Mouse (Mus musculus): ENCODE measurements at regions not wholly inside any gene's neighbourhood (a gene's known extent, or its start where the extent isn't known, plus 50 kb on each side); places are given as distances from the start of the nearest gene placed in this dataset.

DNA sequence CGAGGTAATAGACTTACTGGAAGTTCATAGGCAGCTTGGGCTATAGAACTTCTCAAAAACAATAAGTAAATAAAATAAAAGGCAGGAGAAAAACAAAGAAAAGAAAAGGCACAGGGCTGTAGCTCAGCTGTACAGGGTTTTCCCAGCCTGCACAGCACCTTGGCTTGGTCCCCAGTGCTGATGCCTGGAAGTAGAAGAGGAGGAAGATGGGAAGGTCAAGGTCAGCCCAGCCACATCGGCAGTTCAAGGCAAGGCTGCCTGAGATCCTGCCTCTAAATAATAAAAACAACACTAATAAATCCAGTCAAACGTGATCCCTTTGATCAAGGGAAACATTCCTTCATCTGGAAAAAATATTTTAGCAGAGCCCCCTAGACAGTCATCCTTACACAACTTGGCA, 103.1 kb downstream of the Cenpf start:
- 44% methylated on average over 3 of the region's 3 CpGs for WGBS (ENCODE audit: insufficient replicate concordance)
- DNase-seq (ENCODE audit: low read depth in 3 of 3, low spot score in 3 of 3) = no peak
- H3K27ac ChIP-seq = no peak overlapping the region
- no peak overlapping the region for H3K9ac ChIP-seq (replicated peaks)
- H3K9me3 ChIP-seq (ENCODE audit: control insufficient read depth, low read length) = no peaks in the 10 kb centered on the region
- no peaks in the 10 kb centered on the region for H3K27me3 ChIP-seq (ENCODE audit: control insufficient read depth, insufficient read depth, low read length)
- no peak overlapping the region for H3K4me2 ChIP-seq (ENCODE audit: low read depth)
- no peak for ATAC-seq (ENCODE audit: insufficient read depth)
- TF ChIP-seq CTCF (IDR thresholded peaks at IDR 0.05; ENCODE audit: low read depth) (no peak), EP300 (IDR thresholded peaks at IDR 0.05; ENCODE audit: low read depth) (no peak)
- H3K4me1 ChIP-seq (replicated peaks; ENCODE audit: control insufficient read depth in 2 of 2, insufficient read depth in 2 of 2, low read length in 1 of 2) = no peaks in the 10 kb centered on the region
- no peak overlapping the region for H3K4me3 ChIP-seq (ENCODE audit: insufficient read depth in 1 of 2, low read depth in 2 of 2, low read length in 2 of 2)
- H3K36me3 ChIP-seq (replicated peaks; ENCODE audit: control insufficient read depth, insufficient read depth, low read depth) = no peaks in the 10 kb centered on the region

DNA sequence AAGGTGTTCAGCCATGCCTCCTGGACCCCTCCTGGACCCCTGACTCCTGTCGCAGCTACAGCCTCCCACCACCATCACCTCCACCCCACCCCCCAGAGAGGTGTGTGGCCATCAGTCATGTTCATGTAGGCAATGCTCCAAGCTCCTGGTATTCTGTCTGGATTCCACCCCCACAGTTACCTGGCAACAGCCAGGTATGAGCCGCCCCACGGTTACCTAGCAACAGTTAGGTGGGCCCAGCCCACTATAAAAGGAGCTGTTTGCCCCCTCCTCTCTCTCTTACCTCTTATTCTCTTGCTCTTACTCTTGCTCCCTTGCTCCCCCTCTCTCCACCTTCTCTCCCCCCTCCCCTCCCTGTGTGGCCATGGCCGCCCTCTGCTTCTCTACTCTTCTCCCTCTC, 106.5 kb downstream of the Cenpf start:
- Histone ChIP-seq H3K4me1 (replicated peaks; ENCODE audit: control insufficient read depth in 2 of 2, insufficient read depth in 2 of 2, low read length in 1 of 2) (no peaks in the 10 kb centered on the region), H3K27me3 (ENCODE audit: control insufficient read depth, insufficient read depth, low read length) (no peaks in the 10 kb centered on the region), H3K9ac (replicated peaks) (no peak overlapping the region), H3K9me3 (ENCODE audit: control insufficient read depth, low read length) (no peaks in the 10 kb centered on the region), H3K4me3 (ENCODE audit: insufficient read depth in 1 of 2, low read depth in 2 of 2, low read length in 2 of 2) (no peak overlapping the region), H3K27ac (no peak overlapping the region), H3K36me3 (replicated peaks; ENCODE audit: control insufficient read depth, insufficient read depth, low read depth) (no peaks in the 10 kb centered on the region), H3K4me2 (ENCODE audit: low read depth) (no peak overlapping the region)
- ATAC-seq (ENCODE audit: insufficient read depth) = no peak
- DNase-seq (ENCODE audit: low read depth in 3 of 3, low spot score in 3 of 3) = no peak
- no peak for TF ChIP-seq EP300 (IDR thresholded peaks at IDR 0.05; ENCODE audit: low read depth)
- TF ChIP-seq CTCF (IDR thresholded peaks at IDR 0.05; ENCODE audit: low read depth) = no peak
- 80% methylated on average over 4 of the region's 4 CpGs for WGBS (ENCODE audit: insufficient replicate concordance)

- Histone ChIP-seq H3K4me2 (ENCODE audit: low read depth) (no peak overlapping the region), H3K36me3 (replicated peaks; ENCODE audit: control insufficient read depth, insufficient read depth, low read depth) (no peaks in the 10 kb centered on the region), H3K9me3 (ENCODE audit: control insufficient read depth, low read length) (no peaks in the 10 kb centered on the region), H3K27ac (no peak overlapping the region), H3K9ac (replicated peaks) (no peak overlapping the region), H3K27me3 (ENCODE audit: control insufficient read depth, insufficient read depth, low read length) (no peaks in the 10 kb centered on the region), H3K4me3 (ENCODE audit: insufficient read depth in 1 of 2, low read depth in 2 of 2, low read length in 2 of 2) (no peak overlapping the region), H3K4me1 (replicated peaks; ENCODE audit: control insufficient read depth in 2 of 2, insufficient read depth in 2 of 2, low read length in 1 of 2) (no peaks in the 10 kb centered on the region)
- TF ChIP-seq EP300 (IDR thresholded peaks at IDR 0.05; ENCODE audit: low read depth) (no peak), CTCF (IDR thresholded peaks at IDR 0.05; ENCODE audit: low read depth) (peak; percentile 48)
- no peak for DNase-seq (ENCODE audit: low read depth in 3 of 3, low spot score in 3 of 3)
- no peak for ATAC-seq (ENCODE audit: insufficient read depth)
- WGBS (ENCODE audit: insufficient replicate concordance) = 45% methylated on average over 2 of the region's 2 CpGs
These were observed 108.5 kb downstream of the Cenpf start for GRCm38 (mm10) chr1:189579358-189579757.

DNA sequence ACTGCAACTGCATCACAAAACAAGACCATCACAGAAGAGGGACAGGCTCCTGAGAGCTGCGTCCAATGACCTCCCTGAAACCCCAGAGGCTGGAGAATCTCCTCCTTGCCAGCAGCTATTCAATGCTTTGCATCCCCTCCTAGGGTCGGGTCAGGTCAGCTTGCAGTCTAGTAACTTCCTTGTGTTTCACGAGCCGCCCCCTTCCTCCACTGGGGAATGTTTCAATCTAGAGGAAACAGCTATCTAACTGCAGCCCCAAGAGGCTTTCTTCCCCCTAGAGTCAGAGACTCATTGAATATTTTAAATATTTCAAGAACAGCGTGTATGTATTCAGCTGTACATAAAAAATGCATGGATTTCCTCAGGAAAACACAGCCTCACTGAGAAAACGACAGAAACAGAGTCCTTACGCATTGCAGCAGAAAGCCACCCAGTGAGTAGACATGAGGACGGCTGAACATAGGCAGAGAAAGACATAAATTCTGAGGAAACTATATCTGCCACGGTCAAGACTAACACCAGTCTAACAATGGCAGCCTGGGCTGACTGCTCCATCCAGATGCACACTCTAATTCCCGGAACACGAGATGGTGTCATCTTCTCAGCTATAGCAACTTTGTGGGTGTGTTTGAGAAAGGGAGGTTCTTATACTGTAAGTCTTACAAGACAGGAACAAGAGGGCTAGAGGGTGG, 111.4 kb downstream of the Cenpf start:
- WGBS (ENCODE audit: insufficient replicate concordance) = 35% methylated on average over 11 of the region's 11 CpGs
- Histone ChIP-seq H3K4me2 (ENCODE audit: low read depth) (no peak overlapping the region), H3K36me3 (replicated peaks; ENCODE audit: control insufficient read depth, insufficient read depth, low read depth) (no peaks in the 10 kb centered on the region), H3K9me3 (ENCODE audit: control insufficient read depth, low read length) (no peaks in the 10 kb centered on the region), H3K27me3 (ENCODE audit: control insufficient read depth, insufficient read depth, low read length) (no peaks in the 10 kb centered on the region), H3K9ac (replicated peaks) (no peak overlapping the region), H3K4me3 (ENCODE audit: insufficient read depth in 1 of 2, low read depth in 2 of 2, low read length in 2 of 2) (no peak overlapping the region), H3K27ac (no peak overlapping the region), H3K4me1 (replicated peaks; ENCODE audit: control insufficient read depth in 2 of 2, insufficient read depth in 2 of 2, low read length in 1 of 2) (no peaks in the 10 kb centered on the region)
- ATAC-seq (ENCODE audit: insufficient read depth) (no peak), DNase-seq (ENCODE audit: low read depth in 3 of 3, low spot score in 3 of 3) (no peak)
- TF ChIP-seq CTCF (IDR thresholded peaks at IDR 0.05; ENCODE audit: low read depth) (no peak), EP300 (IDR thresholded peaks at IDR 0.05; ENCODE audit: low read depth) (no peak)

DNA sequence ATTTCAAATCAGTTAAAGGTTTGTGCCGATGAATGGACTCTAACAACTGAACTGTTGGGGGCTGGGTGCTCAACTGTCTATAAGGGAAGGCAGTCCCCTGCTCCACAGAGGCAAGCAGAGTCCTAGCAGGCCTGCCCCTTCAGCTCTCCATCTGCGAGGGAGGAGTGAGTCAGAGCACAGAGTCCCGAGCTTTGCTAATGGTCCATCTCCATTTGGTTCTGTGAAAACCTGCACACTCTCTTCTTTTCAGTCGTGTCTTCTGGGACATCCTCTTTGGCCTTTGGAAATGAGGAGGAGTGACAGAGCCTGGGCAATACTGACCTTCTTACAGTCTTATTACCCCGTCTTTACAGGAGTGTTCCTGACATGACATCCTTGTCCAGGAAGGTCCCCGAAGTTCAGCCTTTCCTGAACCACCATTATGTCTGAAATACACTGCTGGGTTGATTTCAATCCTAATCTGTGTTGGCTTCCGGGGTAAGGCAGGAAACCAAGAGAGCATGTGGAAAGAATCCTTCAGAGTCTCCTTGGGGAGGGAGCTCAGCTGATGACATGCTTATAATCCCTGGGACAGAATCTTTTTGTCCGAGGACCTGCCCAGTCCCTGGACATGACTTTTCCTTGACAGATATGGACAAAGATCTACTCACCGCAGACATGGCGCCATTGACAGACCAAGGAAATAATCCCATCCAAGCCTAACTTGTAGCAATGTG, 112.2 kb downstream of the Cenpf start:
- Histone ChIP-seq H3K9me3 (ENCODE audit: control insufficient read depth, low read length) (no peaks in the 10 kb centered on the region), H3K9ac (replicated peaks) (no peak overlapping the region), H3K27me3 (ENCODE audit: control insufficient read depth, insufficient read depth, low read length) (no peaks in the 10 kb centered on the region), H3K27ac (no peak overlapping the region), H3K4me1 (replicated peaks; ENCODE audit: control insufficient read depth in 2 of 2, insufficient read depth in 2 of 2, low read length in 1 of 2) (no peaks in the 10 kb centered on the region), H3K36me3 (replicated peaks; ENCODE audit: control insufficient read depth, insufficient read depth, low read depth) (no peaks in the 10 kb centered on the region), H3K4me3 (ENCODE audit: insufficient read depth in 1 of 2, low read depth in 2 of 2, low read length in 2 of 2) (no peak overlapping the region), H3K4me2 (ENCODE audit: low read depth) (no peak overlapping the region)
- ATAC-seq (ENCODE audit: insufficient read depth) = no peak
- 57% methylated on average over 10 of the region's 10 CpGs for WGBS (ENCODE audit: insufficient replicate concordance)
- DNase-seq (ENCODE audit: low read depth in 3 of 3, low spot score in 3 of 3) = no peak
- no peak for TF ChIP-seq CTCF (IDR thresholded peaks at IDR 0.05; ENCODE audit: low read depth)
- no peak for TF ChIP-seq EP300 (IDR thresholded peaks at IDR 0.05; ENCODE audit: low read depth)

Data from liver, embryonic 14.5 days (tissue).